Mouse (Mus musculus) gastrocnemius, adult 2 months (tissue): ENCODE results near the gene Agap1. TPM values are rescaled to one million over a fixed set of nuclear protein-coding genes. Genes with fewer than 3 reads are reported as not detected.

Experiments
- DNase-seq: peaks from one replicate; pipeline ENCODE4 v3.0.0; 2022
- H3K27ac ChIP-seq: fragments of 200-600 bp; 2 replicates; pipeline ENCODE4 v1.8.1; 2022; ENCODE audit warnings: mild to moderate bottlenecking
- H3K4me3 ChIP-seq: fragments of 200-600 bp; 2 replicates; pipeline ENCODE4 v1.8.1; 2022; ENCODE audit warnings: mild to moderate bottlenecking, moderate library complexity
- CTCF ChIP-seq: fragments of 200-600 bp; IDR thresholded peaks from 2 replicates; pipeline ENCODE4 v1.8.1; 2022; ENCODE audit warnings: antibody characterized with exemption, mild to moderate bottlenecking, moderate library complexity
- intact Hi-C: fragments of 180-260 bp; cut with DNase I; formaldehyde crosslinking; loops from one replicate; pipeline ENCODE4 v1.15.1; 2025
- total RNA-seq, 2 experiments: library from RNA; stranded (reverse); gene quantifications; 2 replicates each; pipeline ENCODE4 v1.2.3; 2021

Gene Agap1
- total RNA-seq, 2 experiments from 2014 or later: 22.8 to 24.2 TPM

GRCm38 (mm10) chr1:89739775-89740099, 285.1 kb downstream of the Agap1 start:
- intact Hi-C loops: no loop called here
- H3K27ac ChIP-seq: no peak overlapping the region
- no peak overlapping the region for H3K4me3 ChIP-seq
- no peak for DNase-seq
- TF ChIP-seq CTCF: no peak

GRCm38 (mm10) chr1:89742359-89742758, 287.8 kb downstream of the Agap1 start:
- Histone ChIP-seq H3K4me3 (no peak overlapping the region), H3K27ac (no peak overlapping the region)
- intact Hi-C loops: no loop called here
- TF ChIP-seq CTCF: no peak
- DNase-seq: no peak

GRCm38 (mm10) chr1:89746171-89746570, 291.6 kb downstream of the Agap1 start:
- H3K27ac ChIP-seq: no peak overlapping the region
- H3K4me3 ChIP-seq: no peak overlapping the region
- intact Hi-C loops: no loop called here
- DNase-seq: no peak
- TF ChIP-seq CTCF: no peak

- intact Hi-C loops: loop anchor here (5.0 kb wide), 1 partner anchor 102 kb away; no protein-coding TSS in a partner anchor
- Histone ChIP-seq H3K4me3 (no peak overlapping the region), H3K27ac (no peak overlapping the region)
- no peak for TF ChIP-seq CTCF
- no peak for DNase-seq
These were observed 295.1 kb downstream of the Agap1 start for GRCm38 (mm10) chr1:89749666-89750065.

GRCm38 (mm10) chr1:89750495-89750894, 295.9 kb downstream of the Agap1 start:
- intact Hi-C loops: loop anchor here (5.0 kb wide), 1 partner anchor 103 kb away; no protein-coding TSS in a partner anchor
- Histone ChIP-seq H3K4me3 (no peak overlapping the region), H3K27ac (no peak overlapping the region)
- no peak for DNase-seq
- TF ChIP-seq CTCF: no peak

GRCm38 (mm10) chr1:89750921-89751320, 296.3 kb downstream of the Agap1 start:
- intact Hi-C loops: loop anchor here (5.0 kb wide), 1 partner anchor 104 kb away; no protein-coding TSS in a partner anchor
- no peak for TF ChIP-seq CTCF
- DNase-seq: no peak
- H3K4me3 ChIP-seq: no peak overlapping the region
- no peak overlapping the region for H3K27ac ChIP-seq

GRCm38 (mm10) chr1:89751344-89751743, 296.7 kb downstream of the Agap1 start:
- Histone ChIP-seq H3K4me3 (no peak overlapping the region), H3K27ac (no peak overlapping the region)
- DNase-seq: no peak
- TF ChIP-seq CTCF: no peak
- intact Hi-C loops: loop anchor here (5.0 kb wide), 1 partner anchor 104 kb away; no protein-coding TSS in a partner anchor

- intact Hi-C loops: loop anchor here (5.0 kb wide), 1 partner anchor 105 kb away; no protein-coding TSS in a partner anchor
- TF ChIP-seq CTCF: peak; percentile 53
These were observed 298.1 kb downstream of the Agap1 start for GRCm38 (mm10) chr1:89752659-89753058.

GRCm38 (mm10) chr1:89755358-89755757, 300.8 kb downstream of the Agap1 start:
- no peak for TF ChIP-seq CTCF
- Histone ChIP-seq H3K27ac (no peak overlapping the region), H3K4me3 (no peak overlapping the region)
- DNase-seq: no peak
- intact Hi-C loops: loop anchor here (5.0 kb wide), 1 partner anchor 187 kb away; no protein-coding TSS in a partner anchor

More at GRCm38 (mm10) chr1:89752659-89753058, 298.1 kb downstream of the Agap1 start:
- H3K27ac ChIP-seq: no peak overlapping the region
- H3K4me3 ChIP-seq: no peak overlapping the region
- DNase-seq: no peak

- intact Hi-C loops: loop anchor here (5.0 kb wide), 1 partner anchor 186 kb away; no protein-coding TSS in a partner anchor
- H3K4me3 ChIP-seq: no peak overlapping the region
- no peak overlapping the region for H3K27ac ChIP-seq
- TF ChIP-seq CTCF: no peak
- no peak for DNase-seq
These were observed 301.8 kb downstream of the Agap1 start for GRCm38 (mm10) chr1:89756387-89756786.

- TF ChIP-seq CTCF: peak; percentile 59
- no peak for DNase-seq
- intact Hi-C loops: loop anchor here (5.0 kb wide), 1 partner anchor 185 kb away; no protein-coding TSS in a partner anchor
These were observed 302.9 kb downstream of the Agap1 start for GRCm38 (mm10) chr1:89757545-89757944.

GRCm38 (mm10) chr1:89763912-89764311, 309.3 kb downstream of the Agap1 start:
- DNase-seq: no peak
- intact Hi-C loops: no loop called here
- no peak overlapping the region for H3K4me3 ChIP-seq
- no peak overlapping the region for H3K27ac ChIP-seq
- TF ChIP-seq CTCF: no peak

More at GRCm38 (mm10) chr1:89757545-89757944, 302.9 kb downstream of the Agap1 start:
- Histone ChIP-seq H3K4me3 (no peak overlapping the region), H3K27ac (no peak overlapping the region)

- TF ChIP-seq CTCF: no peak
These were observed 312.3 kb downstream of the Agap1 start for GRCm38 (mm10) chr1:89766891-89767290.

GRCm38 (mm10) chr1:89769641-89770040, 315.0 kb downstream of the Agap1 start:
- Histone ChIP-seq H3K27ac (no peak overlapping the region), H3K4me3 (no peak overlapping the region)
- intact Hi-C loops: loop anchor here (5.0 kb wide), 1 partner anchor 173 kb away; no protein-coding TSS in a partner anchor
- TF ChIP-seq CTCF: no peak
- DNase-seq: no peak

More at GRCm38 (mm10) chr1:89766891-89767290, 312.3 kb downstream of the Agap1 start:
- intact Hi-C loops: no loop called here
- Histone ChIP-seq H3K27ac (no peak overlapping the region), H3K4me3 (no peak overlapping the region)
- no peak for DNase-seq
